Mouse (Mus musculus): ENCODE results near the gene Fads6.

GRCm38 (mm10) chr11:115292631-115293375, 4.7 kb downstream of the Fads6 start:
- TF ChIP-seq MAX (IDR thresholded peaks at IDR 0.05; ENCODE audit: low read depth) (no peak), POLR2A (IDR thresholded peaks at IDR 0.05; ENCODE audit: insufficient read length, low read depth) (no peak), POLR2AphosphoS2 (IDR thresholded peaks at IDR 0.05; ENCODE audit: insufficient read length, low read depth) (no peak), TCF12 (IDR thresholded peaks at IDR 0.05; ENCODE audit: insufficient read depth, poor library complexity, severe bottlenecking) (no peak), USF1 (IDR thresholded peaks at IDR 0.05; ENCODE audit: low read depth) (no peak), E2F4 (IDR thresholded peaks at IDR 0.05; ENCODE audit: insufficient read depth) (no peak), TCF3 (IDR thresholded peaks at IDR 0.05; ENCODE audit: insufficient read length, low read depth) (no peak)

All from myocyte (in vitro differentiated cells).